Mouse (Mus musculus) heart, adult 18-20 months (tissue): Measurements from ENCODE around the gene Ccr6. TPM values are rescaled to one million over a fixed set of nuclear protein-coding genes. Genes with fewer than 3 reads are reported as not detected.
"Not testable (repeated sequence)": the region's sequence is repeated elsewhere in the genome, so short reads cannot be mapped to it uniquely, and the experiment has no call there.

Experiments used
- DNase-seq, 2 experiments: peaks; one replicate each; pipeline ENCODE4 v3.0.0; 2021 to 2022; ENCODE audit warnings: mixed read lengths in 1 of 2
- long read RNA-seq, 2 experiments: library from polyadenylated mRNA; stranded (forward); transcript quantifications; one replicate each; pipeline ENCODE4 v2.0.0; 2021
- total RNA-seq, 2 experiments: library from RNA; stranded (reverse); gene quantifications; 2 replicates each; pipeline ENCODE4 v1.2.3; 2021

Ccr6 gene
- total RNA-seq = 1 to 10 TPM in 1 of 2 experiments, not detected in 1; 1.3 TPM
- long read RNA-seq, experiment 1 = 0 reads
- long read RNA-seq, experiment 2 = 0 reads

DNA sequence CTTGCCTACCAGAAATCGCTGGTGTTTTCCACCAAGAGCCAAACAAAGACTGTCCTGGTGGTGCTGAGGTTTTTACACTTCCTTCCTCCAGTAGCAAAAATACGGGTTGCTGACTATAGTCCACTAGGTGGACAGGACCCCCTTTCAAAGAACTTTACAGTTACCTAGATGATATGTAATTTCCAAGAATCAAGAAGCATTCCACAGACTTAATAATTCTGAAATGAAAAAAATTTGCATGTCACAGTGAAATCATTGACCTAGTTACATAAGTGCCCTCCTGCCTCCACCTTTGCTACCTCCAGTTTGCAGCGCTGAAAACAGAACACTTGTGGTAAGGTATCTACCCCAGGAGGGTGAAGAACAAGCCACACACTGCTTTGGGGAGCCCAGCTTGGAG lies at the start of gene Ccr6:
Gene Ccr6 (plus strand): TSS at position 301 of the 400 bp plus-strand sequence.
- DNase-seq = no peak

DNA sequence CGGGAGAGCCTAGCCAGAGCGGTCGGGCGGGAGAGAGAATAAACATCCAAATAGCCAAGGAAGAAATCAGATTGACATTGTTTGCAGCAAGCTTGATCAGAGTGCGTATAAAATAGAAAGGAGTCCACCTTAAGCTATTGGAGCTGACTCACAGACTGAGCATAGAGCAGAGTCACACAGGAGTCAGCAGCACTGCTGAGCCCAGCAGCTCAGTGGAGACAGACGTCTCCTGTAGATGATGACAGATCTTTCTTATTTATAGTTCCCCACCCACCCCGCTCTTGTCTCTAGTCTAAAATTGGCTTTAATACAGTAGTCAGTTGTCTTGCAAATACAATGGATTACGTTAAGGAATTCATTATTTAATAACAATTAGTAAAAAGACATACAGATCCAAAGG lies 42.2 kb upstream of the Ccr6 start:
- DNase-seq = no peak

DNA sequence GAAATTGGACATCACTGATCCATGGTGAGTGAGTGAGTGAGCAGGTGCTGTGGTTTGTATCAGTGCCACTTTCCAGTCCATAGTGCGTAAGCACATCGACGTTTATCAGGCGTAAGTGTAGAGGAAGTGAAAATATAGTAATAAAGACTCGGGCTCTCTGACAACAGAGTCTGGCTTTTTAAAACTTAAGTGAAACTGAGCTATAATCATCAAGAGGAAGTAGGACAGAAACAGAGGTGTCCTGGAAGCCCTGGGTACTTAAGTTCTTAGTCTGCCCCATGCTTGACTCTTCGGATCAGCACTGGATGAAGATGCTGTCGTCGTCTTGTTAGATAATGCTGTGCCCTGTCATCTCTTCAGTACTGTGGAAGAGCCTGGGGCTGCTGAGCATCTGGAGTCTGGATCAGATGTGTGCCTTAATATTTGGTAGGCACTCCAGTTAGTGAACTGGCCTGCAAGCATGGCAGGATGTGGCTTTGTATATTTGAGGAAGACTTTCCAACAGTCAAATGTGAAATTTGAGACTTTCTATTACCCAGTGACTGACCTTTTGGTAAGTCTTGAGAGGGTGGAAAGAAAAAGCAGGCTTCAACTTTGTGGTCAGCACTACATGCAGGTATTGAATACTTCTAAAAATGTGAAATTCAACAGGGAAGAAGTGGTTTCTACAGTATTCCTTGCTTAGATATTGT lies 40.0 kb upstream of the Ccr6 start:
- no peak for DNase-seq

DNA sequence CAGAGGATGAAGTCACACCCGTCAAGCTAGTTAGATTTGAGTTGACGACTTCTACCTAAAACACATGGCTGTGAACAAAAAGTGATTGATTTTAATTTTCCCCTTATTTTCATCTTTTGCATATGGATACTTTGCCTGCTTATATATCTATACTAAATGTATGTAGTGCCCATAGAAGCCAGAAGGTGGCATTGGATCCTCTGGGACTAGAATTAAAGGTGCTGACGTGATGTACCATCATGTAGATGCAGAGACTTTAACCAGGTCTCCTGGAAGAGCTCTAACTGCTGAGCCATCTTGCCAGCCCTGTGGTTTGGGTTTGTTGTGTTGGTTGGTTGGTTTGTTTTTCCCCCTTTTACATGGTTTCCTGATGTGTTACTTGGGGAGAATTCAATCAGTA lies 38.2 kb upstream of the Ccr6 start:
- no peak for DNase-seq

DNA sequence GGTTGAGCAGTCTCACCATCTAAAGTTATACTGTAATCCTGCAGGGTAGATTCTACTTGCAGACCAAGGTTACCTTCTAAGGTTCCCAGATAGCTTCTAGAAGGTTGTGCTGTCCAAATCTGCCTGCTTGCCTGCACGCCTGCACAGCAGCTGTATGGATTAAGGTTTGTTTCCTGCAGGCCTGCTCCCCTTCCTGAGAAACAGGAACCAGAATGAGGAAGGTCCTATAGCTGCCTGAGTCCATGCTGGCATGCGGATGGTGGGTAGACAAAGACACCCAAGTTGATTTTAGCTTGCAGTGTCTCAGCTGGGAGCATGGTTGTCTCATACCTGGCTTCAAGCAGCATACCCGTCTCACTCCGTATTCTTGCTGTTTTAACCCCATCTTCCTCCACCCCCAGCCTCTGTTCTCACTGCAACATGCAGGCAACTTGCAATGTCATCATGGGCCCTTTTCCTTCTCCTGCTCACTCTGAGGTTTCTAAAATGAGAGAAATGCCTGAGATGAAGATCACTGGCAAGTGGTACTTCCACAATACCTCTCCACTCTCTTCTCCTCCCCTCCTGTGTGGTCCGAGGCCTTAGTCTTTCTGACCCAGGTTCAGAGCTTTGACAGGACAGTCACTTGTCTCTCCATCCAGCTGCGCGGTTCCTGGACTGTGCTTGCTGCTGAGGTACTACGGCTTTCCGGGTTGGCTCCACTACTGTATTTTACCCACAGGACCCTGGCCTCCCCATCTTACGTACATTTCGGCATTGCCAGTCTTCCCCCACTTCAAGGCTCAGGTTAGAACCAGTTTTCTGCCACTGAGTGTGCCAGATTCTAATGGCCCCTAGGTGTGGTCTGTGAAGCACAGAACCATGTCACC lies 36.5 kb upstream of the Ccr6 start:
- no peak for DNase-seq

DNA sequence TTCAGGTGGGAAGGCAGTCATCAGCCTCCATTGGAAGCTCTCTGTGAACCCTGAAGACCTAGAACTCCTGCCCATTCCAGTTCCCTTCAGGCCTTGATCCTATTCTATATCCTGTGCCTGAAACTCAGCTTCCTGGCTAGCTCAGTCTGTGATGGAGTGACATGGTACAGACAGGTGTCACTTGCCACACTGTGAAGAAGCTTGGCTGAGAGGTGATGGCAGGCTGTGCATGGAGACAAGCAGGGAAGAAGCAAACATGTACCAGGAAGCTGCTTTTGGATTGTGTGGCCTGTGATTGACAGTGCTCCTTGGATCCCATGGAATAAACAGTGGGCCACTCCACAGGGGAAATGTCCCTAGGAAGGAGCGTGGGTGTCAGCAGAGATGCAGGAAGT lies 35.9 kb upstream of the Ccr6 start:
- DNase-seq = no peak

DNA sequence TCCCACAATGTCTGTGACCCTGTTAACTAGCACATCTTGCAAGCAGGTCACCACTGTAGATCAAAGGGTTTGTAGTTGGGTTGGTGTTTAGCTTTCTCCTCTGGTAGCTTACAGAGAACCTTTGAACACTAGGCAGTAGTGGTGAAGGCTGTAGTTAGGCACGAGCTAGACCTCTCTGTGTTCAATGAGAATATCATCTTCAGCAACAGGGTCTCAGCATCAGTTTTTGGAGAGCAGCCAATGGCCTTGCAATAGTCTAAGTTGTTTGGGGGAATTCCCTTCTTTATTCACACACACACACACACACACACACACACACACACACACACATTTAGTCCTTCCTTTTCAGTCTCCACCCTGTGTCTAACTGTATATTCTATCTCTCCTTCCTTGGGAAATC lies 32.4 kb upstream of the Ccr6 start:
- no peak for DNase-seq

DNA sequence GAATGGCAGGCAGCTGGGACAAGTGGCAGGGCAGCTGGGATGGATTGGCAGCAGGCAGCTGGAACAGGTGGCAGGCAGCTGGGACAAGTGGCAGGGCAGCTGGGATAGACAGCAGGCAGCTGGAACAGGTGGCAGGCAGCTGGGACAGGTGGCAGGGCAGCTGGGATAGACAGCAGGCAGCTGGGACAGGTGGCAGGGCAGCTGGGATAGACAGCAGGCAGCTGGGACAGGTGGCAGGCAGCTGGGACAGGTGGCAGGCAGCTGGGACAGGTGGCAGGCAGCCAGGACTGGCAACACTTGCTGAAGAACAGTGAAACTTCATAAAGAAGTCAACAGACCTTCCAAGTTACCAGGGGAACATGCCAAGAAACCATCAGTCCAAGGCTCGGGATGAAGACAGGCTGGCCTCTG lies 30.6 kb upstream of the Ccr6 start:
- DNase-seq = not testable (repeated sequence)

DNA sequence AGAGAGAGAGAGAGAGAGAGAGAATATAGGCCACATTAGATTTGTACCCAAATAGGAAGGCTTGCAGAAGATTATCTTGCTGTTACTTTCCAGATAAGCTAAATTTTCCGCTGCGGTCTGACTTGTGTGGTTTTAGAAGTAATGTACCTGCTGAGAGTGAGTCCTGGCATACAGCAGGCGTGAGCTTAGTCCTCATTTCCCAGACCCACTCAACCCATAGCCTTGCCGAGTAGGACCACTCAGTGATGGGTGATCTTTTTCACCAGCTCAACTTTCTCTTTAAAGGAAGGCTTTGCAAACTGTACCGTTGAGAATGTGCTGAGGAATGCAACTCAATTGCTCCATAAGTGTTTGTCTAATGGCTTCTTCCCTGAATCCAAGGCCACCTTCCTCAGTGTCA lies 29.2 kb upstream of the Ccr6 start:
- DNase-seq = no peak

DNA sequence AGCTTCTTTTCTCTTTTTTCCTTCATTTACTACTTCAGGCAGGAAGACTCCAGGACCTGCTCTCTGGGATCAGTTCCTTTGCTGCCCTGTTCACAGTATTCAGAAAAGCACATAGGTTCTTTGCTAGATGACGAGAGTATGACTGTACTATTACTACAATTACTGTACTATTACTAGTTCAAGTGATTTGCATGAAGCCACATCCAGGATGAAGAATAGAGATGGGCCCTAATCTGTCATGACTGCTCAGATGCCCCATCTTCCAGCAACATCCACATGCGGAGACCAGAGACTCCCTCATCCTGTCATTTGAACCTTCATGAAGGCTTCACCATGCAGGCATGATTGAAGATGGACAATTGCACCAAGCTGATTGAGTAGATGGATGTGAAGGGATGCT lies 26.1 kb upstream of the Ccr6 start:
- no peak for DNase-seq

DNA sequence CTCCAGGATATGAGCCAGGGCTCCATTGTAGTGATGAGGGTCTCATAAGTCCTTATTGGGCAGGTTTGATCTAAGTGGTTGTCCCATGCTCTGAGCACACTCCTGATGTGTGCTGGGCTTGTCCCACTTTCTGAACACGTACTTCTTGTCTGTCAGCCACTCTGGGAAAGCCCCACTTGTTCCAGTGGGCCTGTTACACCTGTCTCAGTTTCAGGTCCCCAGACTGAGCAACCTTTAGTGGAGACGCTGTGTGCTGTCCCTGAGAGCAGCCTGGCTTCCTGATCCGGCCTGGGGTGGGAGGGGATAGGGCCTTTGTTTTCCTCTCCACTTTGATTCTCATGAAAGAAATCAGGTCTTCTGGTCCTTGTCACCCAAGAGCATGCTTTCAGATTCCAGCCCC lies 25.7 kb upstream of the Ccr6 start:
- no peak for DNase-seq

DNA sequence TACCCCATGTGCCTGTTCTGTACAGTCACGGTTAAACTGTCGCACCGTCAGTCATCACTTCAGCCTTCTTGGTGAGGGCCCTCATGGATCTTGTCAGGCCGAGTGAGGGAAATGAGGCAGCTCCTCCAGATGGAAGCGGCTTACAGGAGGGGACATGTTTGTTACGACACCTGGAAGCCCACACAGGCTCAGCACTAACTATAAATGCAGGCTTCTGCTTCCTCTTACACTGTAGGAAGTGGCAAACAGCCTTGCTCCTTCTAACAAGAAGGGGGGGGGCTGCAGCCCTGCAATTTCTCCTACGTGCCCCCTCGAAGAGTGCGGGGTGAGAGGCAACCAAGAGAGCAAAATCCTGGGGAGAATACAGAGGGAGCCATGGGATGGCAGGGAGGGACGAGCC lies 25.2 kb upstream of the Ccr6 start:
- no peak for DNase-seq

DNA sequence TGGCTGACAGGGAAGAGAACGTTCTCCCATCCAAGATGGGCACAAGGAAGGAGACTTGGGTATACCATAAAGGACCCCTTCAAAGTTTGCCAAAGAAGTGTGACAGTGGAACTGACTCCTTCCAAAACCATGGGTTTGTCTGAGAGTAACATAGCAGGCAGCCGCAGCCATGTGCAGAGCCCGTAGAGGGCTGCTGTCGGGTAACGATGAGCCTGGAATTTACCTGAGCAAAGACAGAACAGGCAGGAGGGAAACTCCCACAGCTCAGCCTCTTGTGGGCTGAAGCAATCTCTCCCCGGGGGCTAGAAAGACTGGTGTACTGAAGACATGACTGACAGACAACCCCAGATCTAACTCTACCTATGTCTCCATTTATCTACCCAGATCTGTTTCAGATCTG lies 24.4 kb upstream of the Ccr6 start:
- DNase-seq = no peak

DNA sequence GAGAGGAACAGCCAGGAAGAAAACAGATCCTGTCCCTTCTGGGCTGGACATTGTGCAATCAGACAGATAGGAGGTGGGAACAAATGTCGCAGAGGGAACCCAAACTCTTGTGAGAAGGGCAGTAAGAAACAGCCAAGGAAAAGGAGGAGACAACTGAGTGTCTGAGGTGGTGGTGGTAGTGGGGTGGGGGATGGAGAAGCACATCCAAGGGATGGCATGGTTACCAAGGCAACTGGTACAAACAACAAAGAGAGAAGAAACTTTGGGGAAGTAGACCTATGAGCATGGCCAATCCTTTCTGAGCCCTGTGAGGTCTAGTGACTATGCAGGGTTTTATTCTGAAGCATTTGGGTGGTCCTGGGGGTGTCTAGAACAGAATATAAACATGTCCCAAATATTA lies 21.5 kb upstream of the Ccr6 start:
- peak in 1 of 2 experiments; percentile 25 for DNase-seq

DNA sequence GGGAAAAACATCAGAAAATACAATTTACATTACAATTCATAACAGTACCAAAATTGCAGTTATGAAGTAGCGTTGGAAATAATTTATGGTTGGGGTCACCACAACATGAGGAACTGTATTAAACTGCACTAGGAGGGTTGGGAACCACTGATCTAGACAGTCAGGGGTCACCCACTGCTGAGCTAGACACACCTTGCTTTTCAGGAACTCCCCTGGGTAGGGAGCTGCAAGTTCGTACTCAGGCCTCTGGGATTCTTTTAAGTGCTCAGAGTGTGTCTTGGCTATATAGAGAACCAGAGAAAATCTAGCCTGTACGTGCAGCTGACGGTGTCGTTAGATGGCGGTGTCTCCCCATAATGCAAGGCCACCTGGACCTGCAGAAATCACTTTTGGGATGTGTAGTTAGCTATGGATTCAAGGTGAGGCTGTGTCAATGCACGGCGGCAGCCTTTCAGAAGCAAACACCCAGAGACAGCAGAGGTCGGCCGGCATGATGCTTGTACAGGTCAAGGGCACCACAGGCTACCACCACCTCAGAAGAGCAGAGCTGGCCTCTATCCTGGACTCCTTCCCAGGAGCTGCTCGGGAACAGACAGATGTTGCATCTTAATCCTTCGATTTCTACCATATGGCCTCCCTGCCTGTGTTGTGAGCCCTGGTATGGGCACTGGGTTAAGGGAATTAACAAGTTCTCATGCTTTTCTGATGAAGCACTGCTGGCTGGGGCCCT lies 20.7 kb upstream of the Ccr6 start:
- DNase-seq = no peak

DNA sequence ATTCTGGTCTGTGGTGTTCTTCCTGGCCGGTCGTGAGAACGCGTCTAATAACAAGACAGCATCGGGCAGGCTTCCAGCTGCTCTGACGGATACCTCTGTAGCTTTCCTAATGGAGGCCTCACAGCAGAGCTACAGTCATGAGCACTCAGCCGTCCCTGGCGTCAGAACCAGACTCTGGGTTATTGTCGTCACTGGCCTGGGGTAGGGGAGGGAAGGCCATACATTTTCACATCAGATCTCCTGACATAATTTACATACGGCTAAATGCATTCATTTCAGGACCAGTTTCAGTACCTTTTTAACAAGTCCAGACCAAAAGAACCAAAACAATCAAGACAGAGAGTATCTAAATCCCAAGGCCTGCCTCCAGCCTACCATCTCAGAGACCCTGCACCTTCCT lies 12.6 kb upstream of the Ccr6 start:
- DNase-seq = no peak

DNA sequence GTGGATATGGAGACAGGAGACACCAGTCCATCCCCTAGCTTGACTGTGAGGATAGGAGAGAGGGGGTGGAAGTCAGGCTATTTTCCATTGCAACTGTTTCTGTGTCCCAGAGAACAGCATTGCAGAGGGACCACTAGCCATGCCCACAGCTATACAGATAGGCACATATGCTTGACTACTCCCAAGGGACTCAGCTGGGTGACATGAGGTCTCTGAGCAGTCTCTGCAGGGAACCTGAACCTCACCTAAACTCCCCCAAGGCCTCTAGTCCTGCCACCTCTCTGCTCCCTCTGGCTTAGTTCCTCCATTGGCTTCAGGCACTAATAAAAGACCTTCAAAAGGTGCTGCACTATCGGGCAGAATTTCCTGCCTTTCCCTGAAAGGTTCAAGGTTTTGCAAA lies 11.8 kb upstream of the Ccr6 start:
- no peak for DNase-seq

DNA sequence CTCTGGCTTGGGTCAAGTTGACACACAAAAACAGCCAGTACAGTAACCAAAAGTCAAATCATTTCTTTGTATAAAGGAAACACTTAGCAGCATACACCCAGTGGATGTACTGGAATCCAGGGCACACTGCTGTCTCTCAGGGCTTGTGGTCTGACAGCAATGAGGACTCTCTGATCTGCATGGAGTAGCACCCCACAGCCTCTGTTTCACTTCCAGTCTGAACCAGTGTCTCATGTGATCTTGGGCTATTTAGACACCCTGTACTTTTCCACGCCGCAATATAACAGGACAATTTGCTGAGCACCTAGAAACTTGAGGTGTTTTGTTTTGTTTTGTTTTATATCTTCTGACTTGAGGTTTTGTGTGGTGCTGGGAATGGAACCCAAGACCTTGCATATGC lies 10.7 kb upstream of the Ccr6 start:
- DNase-seq = peak in 1 of 2 experiments; percentile 37

DNA sequence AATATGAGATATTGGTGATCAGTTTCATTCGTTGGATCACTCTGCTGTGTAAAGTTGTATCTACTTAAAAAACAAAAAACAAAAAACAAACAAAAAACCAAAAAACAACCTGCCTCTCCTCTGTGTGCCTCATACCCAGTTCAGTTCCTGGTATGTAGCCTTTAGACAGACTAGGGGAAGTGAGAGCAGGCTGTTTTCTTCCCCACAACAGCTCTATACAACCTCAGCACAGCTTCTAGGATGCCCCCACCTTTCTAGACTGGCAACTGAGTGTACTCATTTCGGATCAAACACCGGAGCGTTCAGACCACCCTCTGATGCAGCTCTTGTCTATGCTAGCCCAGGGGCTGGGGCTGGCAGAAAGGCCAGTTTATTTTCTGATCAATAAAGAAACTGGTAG lies 10.1 kb upstream of the Ccr6 start:
- no peak for DNase-seq

DNA sequence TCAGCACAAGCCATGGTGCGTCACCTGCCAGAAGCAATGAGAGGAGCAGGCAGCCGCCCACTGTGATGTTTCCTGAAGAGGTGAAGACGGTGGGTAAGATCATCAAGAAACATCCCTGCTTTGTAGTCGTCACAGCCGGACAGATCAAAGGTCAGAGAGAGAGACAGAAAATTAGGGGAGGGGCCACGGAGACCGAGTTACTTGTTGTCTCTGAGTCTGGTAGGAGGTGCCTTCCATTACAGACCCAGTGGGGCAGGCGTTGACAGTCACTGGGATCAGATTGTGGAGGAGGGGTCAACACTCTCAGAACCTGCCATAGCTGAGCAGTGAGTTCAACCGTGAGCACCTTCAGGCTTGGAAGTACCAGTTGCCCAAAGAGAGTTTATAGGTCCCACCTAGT lies 7.2 kb upstream of the Ccr6 start:
- DNase-seq = no peak

DNA sequence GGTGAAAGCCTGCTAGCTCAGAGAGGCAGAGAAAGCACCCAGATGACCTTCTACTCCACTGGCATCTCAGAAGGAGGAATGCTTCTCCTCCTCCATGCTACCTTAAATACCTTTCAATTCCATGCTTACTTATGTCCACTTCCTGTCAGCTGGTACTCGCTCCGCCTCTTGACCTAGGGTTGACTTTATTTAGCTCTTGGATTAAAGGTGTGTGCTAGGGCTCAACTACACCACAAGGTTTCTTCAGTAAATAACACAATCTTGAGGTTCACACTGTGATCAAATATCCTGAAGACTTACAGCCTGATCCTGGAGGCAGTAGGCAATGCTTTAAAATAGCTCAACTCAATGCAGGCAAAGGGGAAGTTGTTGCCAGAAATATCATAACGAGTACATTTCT lies 6.2 kb upstream of the Ccr6 start:
- no peak for DNase-seq

DNA sequence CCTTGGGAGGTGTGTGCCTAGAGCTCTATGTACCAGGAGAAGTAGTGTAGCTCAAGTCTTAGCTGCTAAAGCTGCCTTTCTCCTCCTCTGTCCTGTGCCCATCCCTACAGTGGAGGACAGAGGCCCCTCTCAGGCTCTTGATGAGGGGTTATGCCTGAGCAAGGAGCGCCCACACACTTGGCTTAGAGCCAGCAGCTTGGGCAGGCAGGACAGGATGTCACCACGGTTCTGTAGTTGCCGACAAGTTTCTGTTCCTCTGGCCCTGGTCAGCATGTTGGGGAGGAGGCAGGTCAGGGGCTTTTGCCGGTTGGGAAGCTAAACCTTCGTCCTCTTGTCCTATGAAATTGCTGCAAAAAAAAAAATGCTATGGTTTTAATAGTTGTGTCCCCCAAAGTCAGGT lies 3.8 kb upstream of the Ccr6 start:
- peak in 1 of 2 experiments; percentile 59 for DNase-seq

DNA sequence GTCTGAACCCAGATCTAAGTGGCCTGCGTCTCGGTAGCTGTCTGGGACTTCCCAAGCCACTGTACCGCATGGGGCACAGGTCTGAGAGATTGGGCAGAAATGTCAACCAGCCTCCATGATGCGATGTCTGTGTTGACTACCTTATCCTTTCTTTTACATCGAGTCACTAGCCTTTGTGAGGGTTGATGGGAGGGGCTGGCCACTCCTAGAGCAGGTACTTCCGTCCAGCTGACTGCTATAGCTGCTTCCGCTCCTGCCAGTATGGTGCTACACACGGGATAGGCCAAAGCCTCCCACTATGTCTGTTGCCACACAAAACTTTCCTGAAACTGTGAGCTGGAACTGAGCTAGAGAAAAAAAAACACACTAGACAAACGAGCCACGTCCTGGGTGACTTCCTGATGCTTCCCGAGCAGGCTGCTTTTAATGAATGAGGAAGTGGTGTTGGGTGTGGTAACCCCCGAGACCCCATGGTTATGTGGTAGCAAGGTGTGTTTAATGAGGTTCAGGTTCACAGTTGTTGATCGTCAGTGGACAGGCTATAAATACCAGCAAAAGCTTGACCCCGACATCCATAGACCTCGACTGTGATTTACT lies 2.1 kb upstream of the Ccr6 start:
- no peak for DNase-seq
